Mouse (Mus musculus) E14TG2a.4 (cell line): ENCODE measurements around the gene Cacna2d4.

Source experiments
- CTCF ChIP-seq: conservative IDR thresholded peaks from 2 replicates; pipeline ENCODE4 v1.5.1; 2014; ENCODE audit warnings: low read length
- NANOG ChIP-seq: IDR thresholded peaks from 2 replicates; pipeline ENCODE4 v1.6.1; 2014; ENCODE audit warnings: borderline replicate concordance, low read length, mixed read lengths
- POU5F1 ChIP-seq: IDR thresholded peaks from 2 replicates; pipeline ENCODE4 v1.6.1; 2014; ENCODE audit warnings: low read length, borderline replicate concordance

- TF ChIP-seq POU5F1 (no peak), CTCF (no peak), NANOG (no peak)
Observed at GRCm38 (mm10) chr6:119321752-119322151, 85.4 kb downstream of the Cacna2d4 start.
